Comparison of ENCODE assay signal across 8 mouse cellular contexts in genomic region chr7:134937927-134938609, GRCm38 (mm10). TPM values are rescaled to one million over a fixed set of nuclear protein-coding genes. Genes with fewer than 3 reads are reported as not detected.
DNase-seq lines count a peak whose midpoint lies in the region; ATAC-seq and TF ChIP-seq lines count a peak whose summit lies in the region.

Gene Fam196a (minus strand): TSS chr7:134938430.

- H3K79me2 ChIP-seq in heart, adult 2 months (replicated peaks; ENCODE audit: control insufficient read depth, insufficient read depth, low read length), result no peaks in the 10 kb centered on the region

- peak; percentile 84 for ATAC-seq in embryonic facial prominence, embryonic 12.5 days (ENCODE audit: insufficient number of reproducible peaks, insufficient read depth, low FRiP score, low TSS enrichment)
- peak; percentile 59 for ATAC-seq in heart, embryonic 16.5 days (replicated peaks; ENCODE audit: extremely low read depth, insufficient read depth, low FRiP score)
- no peak for ATAC-seq in liver, postnatal 0 days

- 0 out of 2 replicates have a peak within 1 kb of the TSS, but pooled peaks have one; percentile 31 for H3K9ac ChIP-seq in heart, adult 2 months (ENCODE audit: low read depth, low read length)
- H3K9ac ChIP-seq in embryonic facial prominence, embryonic 12.5 days, result peak within 1 kb of the TSS; percentile 66
- peak within 1 kb of the TSS; percentile 59 for H3K9ac ChIP-seq in heart, embryonic 16.5 days (ENCODE audit: low read length)
- H3K9ac ChIP-seq in liver, postnatal 0 days (replicated peaks), result no peak within 1 kb of the TSS

- no peak within 1 kb of the TSS for H3K27ac ChIP-seq in heart, adult 2 months
- H3K27ac ChIP-seq in embryonic facial prominence, embryonic 12.5 days, result peak within 1 kb of the TSS; percentile 30; the same call in 1 of the 2 replicates
- H3K27ac ChIP-seq in heart, embryonic 16.5 days (ENCODE audit: low read length), result no peak within 1 kb of the TSS
- H3K27ac ChIP-seq in liver, postnatal 0 days (ENCODE audit: low read depth), result no peak within 1 kb of the TSS

- H3K9me3 ChIP-seq in embryonic facial prominence, embryonic 12.5 days, result no peaks in the 10 kb centered on the region
- no peaks in the 10 kb centered on the region for H3K9me3 ChIP-seq in heart, embryonic 16.5 days (replicated peaks; ENCODE audit: control insufficient read depth, low read length)
- H3K9me3 ChIP-seq in liver, postnatal 0 days (ENCODE audit: low read length), result no peaks in the 10 kb centered on the region

- DNase-seq in heart, adult 2 months, result peak; percentile 31 to 32
- DNase-seq in heart, adult 8-10 months (ENCODE audit: low spot score), result no peak
- peak; percentile 59 for DNase-seq in layer of hippocampus, adult 9-11 months
- peak; percentile 18 for DNase-seq in liver, postnatal 0 days
- peak; percentile 19 for DNase-seq in ovary, adult 18-20 months (ENCODE audit: low spot score)
- DNase-seq in spleen, postnatal 36 days (ENCODE audit: low spot score in 2 of 2), result no peak

- no peaks in the 10 kb centered on the region for H3K27me3 ChIP-seq in heart, adult 2 months (ENCODE audit: control insufficient read depth, insufficient read depth, low read length)
- H3K27me3 ChIP-seq in embryonic facial prominence, embryonic 12.5 days, result peaks cover 17% of the 10 kb centered on the region
- peaks cover 21% of the 10 kb centered on the region for H3K27me3 ChIP-seq in heart, embryonic 16.5 days (ENCODE audit: control insufficient read depth, insufficient read depth, low read length)
- H3K27me3 ChIP-seq in liver, postnatal 0 days (ENCODE audit: insufficient read depth, low read length), result peaks cover 13% of the 10 kb centered on the region

- intact Hi-C loops in heart, adult 2 months (cut with DNase I), result no loop called here

- peak within 1 kb of the TSS; percentile 98 for H3K4me2 ChIP-seq in embryonic facial prominence, embryonic 12.5 days (replicated peaks)
- H3K4me2 ChIP-seq in heart, embryonic 16.5 days (ENCODE audit: low read depth, low read length), result peak within 1 kb of the TSS; percentile 88
- H3K4me2 ChIP-seq in liver, postnatal 0 days (ENCODE audit: low read depth, low read length), result peak within 1 kb of the TSS; percentile 67

- no peak for TF ChIP-seq POLR2A in heart, adult 2 months (IDR thresholded peaks at IDR 0.05; ENCODE audit: insufficient read depth, low read depth, low read length)

- H3K36me3 ChIP-seq in heart, adult 2 months (ENCODE audit: control insufficient read depth, insufficient read depth, low read length), result no peaks in the 10 kb centered on the region
- H3K36me3 ChIP-seq in embryonic facial prominence, embryonic 12.5 days, result no peaks in the 10 kb centered on the region
- no peaks in the 10 kb centered on the region for H3K36me3 ChIP-seq in heart, embryonic 16.5 days (ENCODE audit: control insufficient read depth, insufficient read depth)
- H3K36me3 ChIP-seq in liver, postnatal 0 days (replicated peaks; ENCODE audit: insufficient read depth, low read length), result no peaks in the 10 kb centered on the region

- no peak for TF ChIP-seq EP300 in heart, adult 2 months (IDR thresholded peaks at IDR 0.05; ENCODE audit: insufficient read depth, low read depth, low read length)
- TF ChIP-seq EP300 in liver, postnatal 0 days (IDR thresholded peaks at IDR 0.05; ENCODE audit: low read depth), result no peak

- H3K4me3 ChIP-seq in heart, adult 2 months, result peak within 1 kb of the TSS; percentile 37
- H3K4me3 ChIP-seq in embryonic facial prominence, embryonic 12.5 days, result peak within 1 kb of the TSS; percentile 51
- peak within 1 kb of the TSS; percentile 58 for H3K4me3 ChIP-seq in heart, embryonic 16.5 days (ENCODE audit: low read length)
- H3K4me3 ChIP-seq in liver, postnatal 0 days (ENCODE audit: low read depth, low read length), result peak within 1 kb of the TSS; percentile 21; the same call in 1 of the 2 replicates

- 3% methylated on average over 57 of the region's 71 CpGs for WGBS in heart, adult 2 months
- under 1% methylated on average over 45 of the region's 71 CpGs for WGBS in embryonic facial prominence, embryonic 12.5 days
- under 1% methylated on average over 67 of the region's 71 CpGs for WGBS in heart, embryonic 16.5 days
- 3% methylated on average over 41 of the region's 71 CpGs for WGBS in liver, postnatal 0 days (ENCODE audit: insufficient replicate concordance)

- peaks cover 8% of the 10 kb centered on the region for H3K4me1 ChIP-seq in heart, adult 2 months (ENCODE audit: control insufficient read depth, insufficient read depth, low read length)
- peaks cover 16% of the 10 kb centered on the region for H3K4me1 ChIP-seq in embryonic facial prominence, embryonic 12.5 days
- peaks cover 6% of the 10 kb centered on the region for H3K4me1 ChIP-seq in heart, embryonic 16.5 days (ENCODE audit: control insufficient read depth, insufficient read depth, low read length)
- H3K4me1 ChIP-seq in liver, postnatal 0 days (ENCODE audit: insufficient read depth), result peaks cover 5% of the 10 kb centered on the region

- peak; percentile 25 for TF ChIP-seq CTCF in heart, adult 2 months (IDR thresholded peaks at IDR 0.05)
- TF ChIP-seq CTCF in liver, postnatal 0 days (IDR thresholded peaks at IDR 0.05; ENCODE audit: low read depth), result no peak

RNA-seq across cellular contexts. Expression of gene Fam196a, which starts in this region (rescaled TPM):
- not detected for total RNA-seq in heart, adult 2 months (2021)
- not detected in 2 replicates for polyA plus RNA-seq in heart, adult 2 months (2012; rRNA removed)
- total RNA-seq in heart, adult 8-10 months (2022), result not detected
- 3.7 and 4.1 TPM in 2 replicates for polyA plus RNA-seq in embryonic facial prominence, embryonic 12.5 days (2016; fragmentation: Nextera tagmentation; extraction: Ambion mirVana)
- 1.3 and 1.5 TPM in 2 replicates for polyA plus RNA-seq in heart, embryonic 16.5 days (2015; fragmentation: Nextera tagmentation; extraction: Ambion mirVana)
- polyA plus RNA-seq in liver, postnatal 0 days (2015; fragmentation: Nextera tagmentation; extraction: Ambion mirVana), result 0.18 and 0.27 TPM in 2 replicates

Comparison
In these comparisons a context has a peak if more than half of its experiments do, and no peak if none do; other contexts are left out.
1. Peak in DNase-seq, H3K4me3 ChIP-seq and H3K9ac ChIP-seq in heart, adult 2 months; RNA of the gene not detected or under 1 TPM.
2. Peak in DNase-seq, H3K4me3 ChIP-seq and H3K4me2 ChIP-seq in liver, postnatal 0 days; RNA of the gene not detected or under 1 TPM.
3. DNase-seq: peak in layer of hippocampus, adult 9-11 months (single experiment) and ovary, adult 18-20 months (single experiment); none in heart, adult 8-10 months (single experiment) and spleen, postnatal 36 days (0 of 2).
4. Peak in every context shown above with its lines, with median percentiles within 50 percentile points of each other: H3K4me3 ChIP-seq and H3K4me2 ChIP-seq.